Mouse (Mus musculus) megakaryocyte progenitor cell, adult 5-6 weeks (primary cell): ENCODE data around the gene Rab20. TPM values are rescaled to one million over a fixed set of nuclear protein-coding genes. Genes with fewer than 3 reads are reported as not detected.
"Not testable (repeated sequence)": the region's sequence is repeated elsewhere in the genome, so short reads cannot be mapped to it uniquely, and the experiment has no call there.

Experiments used
- ATAC-seq: replicated peaks from 2 replicates; pipeline ENCODE4 v1.8.0; 2016; ENCODE audit warnings: mild to moderate bottlenecking, moderate TSS enrichment, inconsistent platforms; ENCODE audit not compliant: poor library complexity
- total RNA-seq, 2 experiments: library from RNA; stranded (forward) in 1 of 2; stranded (reverse) in 1 of 2; fragments of 157-497, 149-512 nt in 1 of 2; fragments of 200-1000 nt in 1 of 2; gene quantifications; 2 replicates each; pipeline versions ENCODE4 v1.2.3 to v1.2.4; 2015 to 2017

Rab20 gene
- total RNA-seq, 2 experiments from 2014 or later: 1.3 to 3.7 TPM

DNA sequence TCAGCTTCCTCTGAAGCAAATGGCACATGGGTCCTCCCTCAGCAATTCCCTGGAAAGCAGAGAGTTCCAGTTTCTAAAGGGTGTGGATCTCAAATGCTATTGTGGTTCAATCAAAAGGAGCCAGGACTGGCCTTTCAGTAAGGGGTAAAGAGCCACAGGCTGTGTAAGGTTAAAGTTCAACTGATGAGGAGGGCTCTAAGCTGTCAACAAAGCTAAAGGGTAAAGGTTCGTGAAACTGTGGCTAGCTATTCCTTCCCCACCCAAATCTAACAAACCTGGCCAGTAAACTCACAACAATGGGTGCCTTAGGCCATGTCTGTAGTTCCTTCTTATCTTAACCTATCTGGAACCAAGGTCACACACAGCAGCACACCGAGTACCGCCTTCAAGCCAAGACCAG is 3.4 kb upstream of the Rab20 start:
- no peak for ATAC-seq

DNA sequence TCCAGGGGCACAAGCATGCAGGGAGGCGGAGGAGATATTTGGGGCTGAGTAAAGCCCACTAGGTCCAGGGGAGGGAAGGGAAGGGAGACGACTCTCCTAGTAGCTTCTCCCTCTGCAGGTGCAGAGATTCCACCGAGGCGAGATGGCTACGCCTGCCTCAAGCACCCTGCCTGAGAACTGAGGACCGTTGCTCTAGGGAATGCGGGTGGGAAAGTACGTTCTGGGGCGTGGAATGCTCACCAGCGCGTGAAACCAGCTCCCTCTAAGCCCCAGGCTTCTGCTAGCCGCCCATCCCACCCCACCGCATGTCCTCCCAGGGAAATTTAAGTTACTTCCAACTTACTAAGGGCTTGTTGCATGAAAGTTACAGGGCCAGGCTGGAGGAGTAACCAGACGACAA is 1.1 kb upstream of the Rab20 start:
- ATAC-seq: no peak

DNA sequence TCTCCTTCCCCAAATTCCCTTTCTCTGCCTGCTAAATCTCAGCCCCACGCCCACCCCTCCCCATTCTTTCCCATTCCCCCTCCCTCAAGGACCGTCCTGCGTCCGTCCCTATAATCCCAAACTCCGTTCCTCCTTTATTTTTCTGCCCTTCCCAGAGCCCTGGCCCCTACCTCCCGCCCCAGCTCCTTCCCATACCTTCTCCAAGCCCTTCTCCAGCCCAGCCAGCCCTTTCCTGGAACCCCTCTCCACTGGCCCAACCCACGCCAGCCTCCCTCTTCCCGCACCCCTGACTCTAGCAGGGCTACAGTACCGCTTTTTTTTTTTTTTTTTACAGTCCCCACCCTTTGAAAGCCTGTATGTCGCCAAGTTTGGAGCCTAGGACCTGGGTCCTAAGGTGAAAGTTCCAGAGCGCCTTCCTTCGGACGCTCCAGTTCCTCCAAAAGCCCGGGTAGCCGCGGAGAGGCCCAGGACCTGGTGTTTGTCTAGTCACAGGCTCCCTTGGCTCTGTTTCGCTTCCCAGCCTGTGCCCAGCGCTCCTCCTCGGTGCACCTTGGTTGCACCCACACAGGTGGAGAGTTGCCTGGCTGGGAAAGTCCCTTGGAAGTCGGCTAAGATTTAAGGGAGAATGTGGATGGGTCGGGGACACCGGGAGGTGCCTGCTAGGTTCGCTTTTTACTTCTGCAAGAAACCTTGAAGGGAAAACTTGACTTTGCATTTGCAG is 457 bp upstream of the Rab20 start:
- ATAC-seq: no peak

DNA sequence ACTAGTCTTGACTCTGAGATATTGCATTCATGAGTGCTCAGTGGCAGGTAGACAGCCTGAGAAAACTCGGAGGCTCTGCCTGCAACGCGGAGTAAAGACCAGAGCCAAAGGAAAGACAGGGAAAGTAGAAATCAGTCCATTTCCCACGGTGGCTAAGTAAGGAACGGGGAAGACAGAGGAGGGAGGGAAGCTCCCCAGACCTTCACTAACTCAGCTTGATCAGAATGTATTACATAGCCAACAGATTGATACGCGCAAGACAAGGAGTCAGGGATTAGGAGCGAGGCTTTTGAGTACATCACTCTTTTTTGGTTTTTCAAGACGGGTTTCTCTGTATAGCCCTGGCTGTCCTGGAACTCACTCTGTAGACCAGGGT is 1.3 kb downstream of the Rab20 start:
- no peak for ATAC-seq

DNA sequence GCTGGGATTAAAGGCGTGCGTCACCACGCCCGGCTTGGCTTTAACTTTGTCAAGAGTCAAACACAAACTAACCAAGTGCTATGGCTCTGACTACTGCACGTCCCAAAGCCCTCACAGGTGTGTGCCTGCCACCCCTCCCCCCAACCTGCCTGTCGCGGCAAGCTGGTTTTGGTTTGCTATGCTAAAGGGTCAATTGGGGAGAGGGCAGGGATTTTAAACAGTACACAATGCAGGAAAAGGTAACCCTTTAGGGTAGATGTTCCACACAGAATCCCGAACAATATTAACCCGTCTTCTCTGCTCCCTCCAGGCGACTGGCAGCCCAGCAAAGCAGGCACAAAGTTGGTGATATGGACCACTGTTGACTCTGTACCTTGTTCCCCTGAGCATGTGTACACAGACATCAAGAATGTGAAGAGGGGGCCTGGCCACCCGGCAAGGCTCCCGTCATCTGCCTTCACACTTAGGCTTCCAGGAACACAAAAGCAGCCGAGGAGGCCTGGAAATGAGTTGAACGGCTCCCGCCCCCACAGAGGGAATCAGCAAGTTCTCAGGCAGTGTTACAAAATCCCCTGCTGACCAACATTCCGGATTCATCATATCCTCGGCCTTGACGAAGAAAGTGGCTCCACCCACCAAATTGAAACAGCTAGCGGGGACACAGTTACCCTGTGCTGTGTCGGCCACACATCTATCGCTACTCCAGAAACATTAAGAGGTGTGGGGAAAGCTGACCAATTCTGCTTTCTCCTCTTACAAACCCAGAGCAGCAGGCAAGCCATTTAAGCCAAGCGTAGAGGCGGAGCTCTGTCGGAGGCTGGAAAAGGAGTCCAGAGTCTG is 2.0 kb downstream of the Rab20 start:
- ATAC-seq: peak; percentile 70

DNA sequence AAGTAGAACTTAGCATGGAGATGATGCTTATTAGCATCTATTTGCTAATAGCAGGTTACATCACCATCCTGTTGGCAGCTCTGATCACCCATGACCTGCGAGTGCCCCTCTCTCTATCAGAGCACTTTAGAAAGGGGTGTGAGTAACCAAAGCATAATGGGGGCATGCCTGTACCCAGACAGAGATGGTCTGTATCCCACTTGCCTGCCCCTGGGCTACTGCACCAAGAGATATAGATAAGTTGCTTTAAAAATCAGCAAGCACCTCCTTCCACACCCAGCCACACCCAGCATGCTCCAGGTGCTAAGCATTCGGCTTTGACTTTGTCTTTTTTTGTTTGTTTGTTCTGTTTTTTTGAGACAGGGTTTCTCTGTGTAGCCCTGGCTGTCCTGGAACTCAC is 2.6 kb downstream of the Rab20 start:
- ATAC-seq: no peak

DNA sequence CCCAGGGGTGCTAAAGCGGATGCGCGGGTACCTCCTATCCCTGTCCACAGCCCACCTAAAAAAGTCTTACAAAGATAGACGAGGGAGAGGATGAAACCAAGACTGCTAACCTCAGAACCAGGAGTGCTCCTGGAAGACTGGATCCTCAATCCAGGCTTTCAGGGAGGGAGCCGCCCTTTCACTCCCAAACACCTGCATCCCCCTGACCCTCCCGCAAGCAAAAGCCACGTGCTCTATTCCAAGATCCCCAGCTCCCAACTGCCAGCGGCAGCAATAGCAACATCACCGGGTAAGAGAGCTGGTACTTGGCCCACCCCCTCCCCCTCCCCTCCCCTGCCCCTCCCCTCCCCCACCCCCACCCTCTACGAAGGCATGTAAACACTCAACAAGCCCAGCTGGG is 3.1 kb downstream of the Rab20 start:
- ATAC-seq: no peak

DNA sequence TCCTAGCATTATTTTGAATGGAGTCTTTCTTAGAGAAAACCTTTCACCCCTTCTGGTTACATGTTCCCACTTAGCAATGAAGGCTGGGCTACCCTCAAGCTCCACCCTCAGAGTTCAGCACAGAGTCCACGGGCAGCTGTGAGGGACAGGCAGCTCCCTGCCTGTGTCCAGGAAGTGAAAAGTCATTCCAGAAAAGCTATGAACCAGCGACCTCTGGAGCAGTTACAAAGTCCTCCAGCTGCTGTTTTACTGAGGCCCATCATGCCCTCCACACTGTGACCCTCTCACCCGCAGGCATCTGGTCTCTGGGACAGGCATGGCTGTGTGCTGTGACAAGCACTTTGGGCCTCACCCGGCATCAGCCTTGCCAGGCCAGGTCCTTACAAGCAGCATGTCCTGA is 5.4 kb downstream of the Rab20 start:
- no peak for ATAC-seq

DNA sequence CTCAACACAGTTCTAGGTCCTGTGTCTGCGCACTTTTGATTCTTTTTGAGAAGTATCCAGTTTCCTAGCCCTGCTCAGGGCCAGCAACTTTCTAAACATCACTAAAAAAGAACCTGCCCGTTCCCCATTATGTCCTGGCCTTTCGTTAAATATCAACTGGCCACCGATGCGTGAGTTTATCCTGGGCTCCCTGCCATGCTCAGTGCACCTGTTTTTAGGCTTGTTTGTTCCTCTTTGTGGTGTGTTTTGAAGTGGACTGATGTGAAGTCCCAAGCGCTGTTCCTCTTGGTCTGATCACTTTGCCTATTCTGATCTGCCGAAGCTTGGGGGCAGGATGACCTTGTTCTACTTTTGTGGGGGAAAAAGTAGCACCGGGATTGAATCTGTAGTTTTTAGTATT is 7.2 kb downstream of the Rab20 start:
- ATAC-seq: no peak

DNA sequence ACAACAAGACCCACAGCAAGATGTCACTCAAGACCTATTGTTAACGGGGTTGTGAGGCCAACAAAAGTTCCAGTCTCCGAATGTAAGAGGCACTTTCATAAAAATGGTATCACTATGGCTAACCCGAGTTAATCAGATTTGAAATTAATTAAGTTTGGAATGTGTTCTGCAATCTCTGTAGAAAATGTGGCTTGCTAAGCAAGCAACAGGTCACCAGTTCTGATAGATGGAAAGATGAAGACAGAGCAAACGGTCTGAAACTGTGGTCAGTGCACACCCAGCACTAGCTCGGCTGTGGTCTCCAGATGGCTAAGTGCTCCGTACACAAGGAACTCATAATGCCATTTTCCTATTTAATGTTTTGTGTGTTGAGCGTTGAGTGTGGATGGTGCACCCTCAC is 7.8 kb downstream of the Rab20 start:
- ATAC-seq: no peak

DNA sequence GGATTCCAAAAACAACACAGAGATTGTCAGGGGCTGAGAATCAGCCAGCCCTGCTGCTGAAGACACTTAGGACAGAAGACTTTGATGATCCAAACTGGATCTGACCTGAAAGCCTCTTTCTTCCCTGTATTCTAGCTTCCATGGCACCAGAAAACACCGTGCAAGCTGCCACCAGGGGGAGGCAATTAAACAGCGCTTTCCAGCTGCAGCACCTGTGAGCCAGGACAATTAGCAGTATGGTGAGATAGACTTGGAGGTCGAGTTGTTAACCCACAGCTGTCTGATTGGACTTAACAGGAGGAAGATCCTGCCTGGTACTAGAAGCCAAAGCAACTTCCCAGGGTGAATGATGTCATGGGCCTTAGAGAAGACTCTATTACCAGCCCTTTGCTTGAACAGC is 9.4 kb downstream of the Rab20 start:
- ATAC-seq: peak; percentile 39; the same call in 1 of the 2 replicates

DNA sequence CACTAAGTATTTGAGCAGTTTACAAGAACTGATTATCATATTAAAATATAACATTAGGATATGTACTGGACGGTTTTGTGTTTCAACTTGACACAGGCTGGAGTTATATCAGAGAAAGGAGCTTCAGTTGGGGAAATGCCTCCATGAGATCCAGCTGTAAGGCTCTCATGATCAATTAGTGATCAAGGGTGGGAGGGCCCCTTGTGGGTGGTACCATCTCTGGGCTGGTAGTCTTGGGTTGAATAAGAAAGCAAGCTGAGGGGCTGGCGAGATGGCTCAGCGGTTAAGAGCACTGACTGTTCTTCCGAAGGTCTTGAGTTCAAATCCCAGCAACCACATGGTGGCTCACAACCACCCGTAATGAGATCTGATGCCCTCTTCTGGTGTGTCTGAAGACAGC is 12.0 kb downstream of the Rab20 start:
- ATAC-seq: not testable (repeated sequence)

DNA sequence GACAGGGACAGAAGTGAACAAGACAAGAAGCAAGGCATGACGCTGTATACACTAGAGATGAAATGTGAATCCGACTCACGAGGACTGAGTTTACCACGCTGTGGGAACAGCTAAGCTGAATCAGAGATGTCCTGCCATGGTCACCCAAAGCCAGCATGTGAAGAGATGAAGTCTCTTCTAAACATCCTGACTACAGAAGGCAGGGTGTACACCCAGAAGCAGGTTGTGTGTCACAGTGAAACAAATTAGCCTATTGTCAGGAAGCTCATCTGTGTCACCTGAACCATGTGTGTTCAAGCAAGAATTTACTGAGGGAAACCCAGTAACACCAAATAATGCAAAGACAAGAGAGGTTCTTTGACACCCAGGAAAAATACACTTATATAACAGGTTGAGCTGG is 12.9 kb downstream of the Rab20 start:
- no peak for ATAC-seq

DNA sequence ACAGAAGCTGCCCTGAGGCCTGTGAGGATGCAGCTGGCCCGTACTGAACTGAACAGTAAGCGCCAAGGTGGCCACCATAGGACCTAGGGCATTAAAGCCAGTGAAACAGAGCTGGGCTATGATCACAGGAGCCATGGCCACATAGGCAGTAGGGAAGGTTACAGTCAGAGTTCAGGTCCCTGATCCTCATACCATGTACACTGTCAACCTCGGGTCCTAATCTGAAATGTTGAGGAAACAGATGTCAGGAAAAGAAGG is 13.9 kb downstream of the Rab20 start:
- ATAC-seq: no peak

DNA sequence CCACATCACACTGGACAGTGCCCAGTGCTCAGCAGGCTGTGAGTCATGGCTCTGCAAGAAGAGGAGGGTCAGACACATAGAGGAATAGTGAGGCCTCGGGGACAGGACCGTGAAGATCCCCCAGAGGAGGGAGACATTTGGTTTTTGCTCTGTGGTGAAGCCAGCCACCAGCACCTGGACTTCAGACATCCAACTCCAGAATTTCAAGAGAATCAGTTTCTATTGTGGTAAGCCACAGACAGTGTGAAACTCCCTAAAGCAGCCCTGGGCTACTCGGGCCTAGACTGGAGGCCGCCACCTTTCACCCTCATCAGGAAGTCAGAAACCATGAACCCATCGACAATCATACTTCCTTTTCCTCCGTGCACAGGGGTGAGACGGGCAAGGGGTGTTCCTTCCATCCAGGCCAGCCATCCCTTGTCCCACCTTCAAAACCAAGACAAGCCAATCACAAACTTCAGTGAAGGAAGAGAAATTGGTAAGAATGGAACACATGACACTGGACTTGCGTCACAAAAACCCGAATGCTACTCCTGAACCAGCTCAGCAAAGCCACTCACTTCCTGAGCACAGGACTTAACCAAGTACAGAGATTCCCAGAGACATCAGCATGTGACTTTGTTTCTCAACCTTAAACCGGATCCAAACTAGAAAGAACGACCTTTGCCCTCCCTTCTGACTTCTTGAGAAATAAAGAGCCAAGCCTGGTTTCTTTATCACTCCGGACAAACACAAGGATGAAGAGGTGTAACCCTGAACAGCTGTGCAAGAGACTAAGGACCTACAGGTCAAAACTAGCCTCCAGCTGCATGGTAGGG is 14.4 kb downstream of the Rab20 start:
- peak; percentile 79 for ATAC-seq

DNA sequence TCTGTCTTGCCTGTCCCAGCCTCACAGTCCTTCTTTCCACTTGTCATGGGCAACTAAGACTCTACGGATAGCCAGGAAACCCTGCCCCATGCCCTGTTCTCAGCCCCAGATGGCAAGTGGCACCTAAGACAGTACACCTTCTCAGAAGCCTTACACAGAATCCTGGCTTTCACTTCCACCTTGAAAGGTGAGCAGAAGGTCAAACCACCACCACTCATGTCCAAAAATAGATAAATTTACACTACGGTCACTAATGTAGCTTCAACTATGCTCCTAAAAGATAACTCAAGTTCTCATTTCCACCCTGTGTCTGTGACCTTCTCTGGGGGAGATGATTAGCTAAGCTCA is 15.0 kb downstream of the Rab20 start:
- no peak for ATAC-seq

DNA sequence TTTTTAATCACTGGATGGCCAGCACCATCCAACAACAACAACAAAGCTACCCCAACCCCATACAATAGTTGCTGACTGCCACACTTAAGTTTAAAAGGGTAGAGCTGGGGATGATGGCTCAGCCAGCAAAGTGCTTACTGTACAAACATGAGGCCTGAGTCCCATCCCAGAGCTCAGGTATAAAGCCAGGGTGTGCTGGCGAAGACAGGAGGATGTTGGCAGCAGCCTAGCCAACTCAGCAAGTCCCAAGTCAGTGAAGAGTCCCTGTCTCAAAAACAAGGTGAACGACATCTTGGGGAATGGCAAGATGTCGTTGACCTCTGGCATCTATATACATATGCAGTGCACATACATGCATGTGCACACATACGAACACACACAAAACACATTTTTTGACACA is 15.9 kb downstream of the Rab20 start:
- ATAC-seq: no peak

DNA sequence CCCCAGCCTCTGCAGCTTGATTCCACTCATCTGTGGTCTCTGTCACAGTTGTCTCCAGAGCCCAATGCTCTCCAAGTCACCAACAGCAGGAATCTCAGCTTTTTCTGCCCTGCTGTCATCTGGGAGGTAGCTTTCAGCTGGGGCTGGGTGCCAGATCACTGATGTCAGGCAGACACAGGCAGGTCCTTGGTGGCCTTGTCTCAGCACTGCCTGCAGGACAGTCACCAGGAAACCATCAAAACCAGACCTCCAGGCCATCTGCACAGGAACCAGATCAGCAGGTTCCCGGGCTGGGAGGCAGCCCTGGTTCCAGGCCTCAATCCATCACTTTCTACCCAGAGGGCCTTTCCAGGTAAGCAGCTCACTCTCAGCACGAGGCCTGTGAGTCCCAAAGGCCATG is 16.7 kb downstream of the Rab20 start:
- no peak for ATAC-seq

DNA sequence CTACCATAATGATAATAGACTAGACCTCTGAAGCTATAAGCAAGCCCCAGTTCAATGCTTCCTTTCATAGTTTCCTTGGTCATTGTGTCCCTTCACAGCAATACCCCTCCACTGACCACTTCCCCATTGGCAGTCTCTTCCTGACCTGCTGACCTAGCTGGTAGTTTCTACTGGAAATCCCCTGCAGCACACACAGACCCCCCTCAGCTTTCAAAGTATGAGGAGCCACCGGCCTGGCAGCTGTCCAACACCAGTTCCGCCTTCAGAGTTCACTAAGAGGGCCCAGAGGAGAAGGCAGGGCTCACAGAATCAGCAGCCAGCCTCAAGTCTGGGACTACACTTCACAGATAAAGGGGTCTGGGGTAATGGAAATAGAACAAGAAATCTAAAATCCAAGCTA is 17.6 kb downstream of the Rab20 start:
- peak; percentile 10; the same call in 1 of the 2 replicates for ATAC-seq

DNA sequence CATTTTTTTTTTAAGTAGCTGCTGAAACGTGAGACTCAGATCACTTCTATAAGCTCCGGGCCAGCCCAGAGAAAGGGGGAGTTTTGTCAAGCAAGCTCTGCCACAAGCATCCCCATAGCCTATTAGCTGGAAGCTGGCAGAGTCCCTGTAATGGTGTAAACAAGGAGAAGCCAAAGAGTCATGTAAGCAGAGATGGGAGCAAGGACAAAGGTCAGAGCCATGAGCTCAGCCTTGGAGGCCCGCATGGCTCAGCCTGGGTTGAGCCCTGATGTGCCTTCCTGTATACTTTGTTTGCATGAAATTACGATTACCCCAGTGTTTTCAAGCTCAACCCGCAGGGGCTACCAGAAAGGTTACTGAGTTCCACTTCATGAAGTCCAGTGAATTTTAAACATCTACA is 19.5 kb downstream of the Rab20 start:
- no peak for ATAC-seq

DNA sequence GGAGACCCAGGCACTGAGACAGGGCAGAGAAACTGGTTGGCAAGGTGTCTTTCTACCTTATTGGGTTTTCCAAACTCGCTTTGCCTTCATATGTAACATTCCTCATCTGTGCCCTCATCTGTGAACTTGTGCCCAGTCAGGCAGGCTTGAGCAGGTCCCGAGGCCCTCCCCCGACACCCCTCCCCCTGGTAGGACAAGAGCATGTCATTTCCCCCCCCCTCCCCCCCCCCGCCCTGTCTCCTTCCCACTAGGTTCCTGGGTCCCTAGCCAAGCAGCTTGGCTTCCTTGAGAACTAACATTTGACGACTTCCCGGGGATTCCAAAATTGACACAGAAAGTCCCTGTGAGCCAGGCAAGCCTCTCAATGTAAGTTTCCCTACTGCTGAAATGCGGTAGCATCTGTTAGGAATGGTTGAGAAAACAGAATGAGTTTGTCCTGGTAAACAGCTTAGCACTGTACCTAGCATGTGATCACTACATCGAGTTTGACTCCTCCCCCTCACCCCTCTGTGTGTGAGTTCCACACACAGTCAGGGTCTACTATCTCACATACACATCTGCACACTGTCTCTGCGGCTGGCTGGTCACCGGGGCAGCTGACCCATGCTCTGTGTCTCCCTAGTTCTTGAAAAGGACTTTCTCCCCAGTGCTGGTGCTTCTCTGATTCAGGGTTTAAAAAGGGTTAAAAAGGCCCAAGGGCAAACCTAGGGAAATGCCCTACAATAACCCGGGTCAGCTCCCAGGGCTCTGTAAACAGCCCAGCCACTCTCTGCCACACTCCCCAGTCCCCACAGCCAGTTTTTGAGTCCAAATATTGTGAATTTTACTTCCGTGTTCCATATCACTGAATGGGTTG is 20.3 kb downstream of the Rab20 start:
- peak; percentile 32; the same call in 1 of the 2 replicates for ATAC-seq
